Mouse (Mus musculus) kidney, embryonic 16.5 days (tissue): Measurements from ENCODE around the gene Ablim2. TPM values are rescaled to one million over a fixed set of nuclear protein-coding genes. Genes with fewer than 3 reads are reported as not detected.
A peak's percentile ranks its signal among the peaks of the same experiment; 100 is the strongest.

ENCODE experiments used
- ATAC-seq: fragments of 200-750 bp; cut with Nextera tagmentation; 2 replicates; pipeline ENCODE4 v1.8.0; 2017; ENCODE audit warnings: moderate TSS enrichment; ENCODE audit not compliant: low FRiP score, low TSS enrichment
- H3K27ac ChIP-seq: fragments of 300-500 bp; sonication (generic); 2 replicates; pipeline ENCODE4 v1.5.1; 2014; ENCODE audit warnings: low read length
- H3K27me3 ChIP-seq: fragments of 300-500 bp; sonication (generic); 2 replicates; pipeline ENCODE4 v1.6.1; 2014; ENCODE audit warnings: low read length, control low read depth, mixed read lengths; ENCODE audit not compliant: insufficient read depth
- H3K36me3 ChIP-seq: fragments of 300-500 bp; sonication (generic); 2 replicates; pipeline ENCODE4 v1.6.1; 2014; ENCODE audit warnings: low read length, control low read depth, mixed read lengths; ENCODE audit not compliant: insufficient read depth
- H3K4me1 ChIP-seq: fragments of 300-500 bp; sonication (generic); 2 replicates; pipeline ENCODE4 v1.6.1; 2014; ENCODE audit warnings: low read length, control low read depth, mixed read lengths; ENCODE audit not compliant: insufficient read depth
- H3K4me2 ChIP-seq: fragments of 300-500 bp; sonication (generic); replicated peaks from 2 replicates; pipeline ENCODE4 v1.6.1; 2014; ENCODE audit warnings: low read depth, low read length
- H3K4me3 ChIP-seq: fragments of 300-500 bp; sonication (generic); 2 replicates; pipeline ENCODE4 v1.5.1; 2014; ENCODE audit warnings: mild to moderate bottlenecking, low read length
- H3K9ac ChIP-seq: fragments of 300-500 bp; sonication (generic); replicated peaks from 2 replicates; pipeline ENCODE4 v1.6.1; 2014; ENCODE audit warnings: low read length
- H3K9me3 ChIP-seq: fragments of 300-500 bp; sonication (generic); 2 replicates; pipeline ENCODE4 v1.6.1; 2016; ENCODE audit warnings: low read length, control low read depth
- WGBS: fragments of 180-500 bp; shearing (Covaris S2); extraction: QIAGEN DNeasy Blood & Tissue Kit; methylation state at CpG from one replicate; pipeline ENCODE4 v1.1.7; 2014; 5-methylcytosine and 5-hydroxymethylcytosine counted together
- polyA plus RNA-seq: library from polyadenylated mRNA; unstranded; fragments of >200 nt; fragmentation: Nextera tagmentation; extraction: Ambion mirVana; gene quantifications from 2 replicates; pipeline ENCODE4 v1.2.1, GENCODE M21; 2015

Ablim2 gene
- polyA plus RNA-seq, 1 experiment from 2014 or later, result 2.8 TPM

DNA sequence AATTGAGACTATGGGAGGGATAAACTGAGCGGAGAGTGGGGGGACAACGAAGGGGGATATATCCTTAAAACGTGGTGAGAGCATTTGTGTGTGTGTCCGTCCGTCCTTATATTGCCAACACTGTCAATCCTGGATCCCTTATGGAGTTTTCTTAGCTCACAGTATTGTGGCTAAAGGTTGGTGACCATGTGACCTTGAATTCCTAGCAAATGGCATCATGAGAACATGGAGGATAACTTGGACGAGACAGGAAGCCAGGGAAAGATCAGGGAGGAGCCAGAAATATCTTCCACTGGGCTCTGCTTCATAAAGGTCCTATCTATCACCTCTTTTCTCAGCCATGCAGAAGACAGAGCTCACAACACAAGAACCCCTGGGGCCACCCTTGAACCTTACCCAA is 165.8 kb downstream of the Ablim2 start:
- Histone ChIP-seq H3K27me3 (no peaks in the 10 kb centered on the region), H3K36me3 (no peaks in the 10 kb centered on the region), H3K9me3 (no peaks in the 10 kb centered on the region), H3K4me2 (no peak overlapping the region), H3K9ac (no peak overlapping the region), H3K4me1 (peaks cover 85% of the 10 kb centered on the region), H3K4me3 (no peak overlapping the region), H3K27ac (no peak overlapping the region)
- WGBS, result 81% methylated on average over 6 of the region's 6 CpGs
- no peak for ATAC-seq

DNA sequence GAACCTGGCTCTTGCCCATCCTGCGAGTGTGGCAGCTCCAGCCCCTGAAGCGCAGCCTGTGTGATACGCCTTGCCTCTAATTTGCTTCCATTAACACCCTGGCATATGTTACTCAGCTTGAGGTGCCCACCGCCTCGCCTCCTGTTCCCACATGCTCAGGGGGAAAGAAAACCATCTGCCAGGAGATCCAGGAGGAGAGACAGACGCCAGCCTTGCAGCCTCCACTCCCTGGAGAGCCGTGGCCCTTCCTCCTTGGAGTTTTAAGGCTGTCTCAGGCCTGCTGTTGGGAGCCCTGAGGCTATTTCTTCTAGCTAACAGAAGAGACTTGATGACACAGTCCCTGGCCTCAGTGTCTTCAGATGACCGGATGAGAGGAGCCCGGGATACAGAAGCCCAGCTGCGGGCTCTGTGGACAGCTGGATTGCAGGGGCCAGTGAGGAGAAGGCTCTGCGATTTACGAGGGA is 167.5 kb downstream of the Ablim2 start:
- Histone ChIP-seq H3K9ac (no peak overlapping the region; the same call in 1 of the 2 replicates), H3K4me2 (no peak overlapping the region), H3K36me3 (no peaks in the 10 kb centered on the region), H3K4me3 (no peak overlapping the region), H3K27me3 (no peaks in the 10 kb centered on the region), H3K9me3 (no peaks in the 10 kb centered on the region), H3K27ac (peak overlapping the region; percentile 70), H3K4me1 (peaks cover 68% of the 10 kb centered on the region)
- ATAC-seq, result no peak
- WGBS, result 38% methylated on average over 12 of the region's 12 CpGs

DNA sequence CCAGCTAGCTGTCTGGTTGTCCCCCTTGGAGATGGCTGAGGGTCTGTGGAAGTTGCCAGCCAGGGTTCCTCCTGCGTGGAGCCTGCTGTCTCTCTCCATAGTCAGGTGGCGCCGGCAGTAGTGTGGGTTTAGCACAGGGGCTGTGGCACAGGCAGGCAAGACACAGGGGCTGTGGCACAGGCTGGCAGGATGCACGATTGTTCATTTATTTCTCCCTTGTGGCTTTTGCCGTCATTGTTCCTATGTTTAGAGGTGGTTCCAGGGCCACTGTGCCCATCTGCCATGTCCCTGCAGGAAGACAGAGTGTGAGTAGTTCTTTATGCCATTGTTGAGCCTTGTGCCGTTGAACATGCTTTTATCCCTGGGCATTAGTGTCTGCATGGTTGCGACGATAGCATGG is 168.8 kb downstream of the Ablim2 start:
- Histone ChIP-seq H3K9me3 (no peaks in the 10 kb centered on the region), H3K9ac (no peak overlapping the region), H3K27ac (no peak overlapping the region), H3K36me3 (no peaks in the 10 kb centered on the region), H3K4me1 (peaks cover 63% of the 10 kb centered on the region), H3K27me3 (no peaks in the 10 kb centered on the region), H3K4me2 (no peak overlapping the region), H3K4me3 (no peak overlapping the region)
- ATAC-seq, result no peak
- 78% methylated on average over 8 of the region's 8 CpGs for WGBS

DNA sequence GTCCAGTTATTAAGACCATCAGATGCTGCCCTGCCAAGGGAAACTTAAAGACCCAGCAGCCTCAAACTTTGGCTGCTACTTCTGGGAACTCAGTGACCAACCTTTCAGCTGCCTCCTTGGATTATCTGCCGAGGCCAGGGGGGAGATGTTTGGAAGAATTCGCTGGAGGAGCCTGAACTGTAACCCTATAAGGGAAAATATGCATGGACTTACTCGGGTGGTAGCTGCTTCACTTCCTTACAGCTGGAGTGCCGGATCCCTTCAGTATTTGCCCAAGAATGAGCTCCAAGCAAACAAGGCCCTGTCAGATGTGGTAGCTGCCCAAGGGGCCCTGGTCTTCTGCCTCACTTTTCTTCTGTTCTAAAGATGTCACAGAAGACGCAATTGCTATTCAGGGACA is 173.6 kb downstream of the Ablim2 start:
- no peak for ATAC-seq
- WGBS, result 45% methylated on average over 5 of the region's 5 CpGs
- peak overlapping the region; percentile 32; the same call in 1 of the 2 replicates for H3K27ac ChIP-seq

DNA sequence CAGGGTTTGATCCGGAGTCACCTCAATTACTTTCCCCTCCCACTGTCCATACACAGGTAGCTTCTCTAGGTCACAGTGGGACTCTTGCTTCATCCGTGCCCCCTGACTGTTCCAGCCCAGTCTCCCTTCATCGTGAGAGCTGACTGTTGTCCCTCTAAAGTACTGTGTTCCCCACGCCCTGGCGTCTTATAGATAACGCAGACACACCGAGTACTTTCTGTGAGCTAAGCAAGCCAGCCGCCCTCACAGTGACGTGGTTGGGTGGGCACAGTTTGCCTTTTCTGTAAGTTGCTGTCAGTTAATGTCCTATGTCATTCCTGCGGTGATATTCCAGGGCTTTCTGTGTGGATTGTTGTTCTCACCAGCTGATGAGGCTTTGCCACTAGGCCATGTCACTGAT is 175.4 kb downstream of the Ablim2 start:
- Histone ChIP-seq H3K27me3 (no peaks in the 10 kb centered on the region), H3K9me3 (no peaks in the 10 kb centered on the region), H3K4me2 (no peak overlapping the region), H3K36me3 (0 out of 2 replicates have a peak, but pooled peaks cover 4% of the 10 kb centered on the region), H3K9ac (no peak overlapping the region; the same call in 1 of the 2 replicates), H3K4me1 (peaks cover 32% of the 10 kb centered on the region), H3K4me3 (no peak overlapping the region), H3K27ac (no peak overlapping the region)
- 62% methylated on average over 10 of the region's 10 CpGs for WGBS
- no peak for ATAC-seq

More for the DNA sequence above, 173.6 kb downstream of the Ablim2 start:
- Histone ChIP-seq H3K36me3 (0 out of 2 replicates have a peak, but pooled peaks cover 4% of the 10 kb centered on the region), H3K4me3 (no peak overlapping the region), H3K4me2 (no peak overlapping the region), H3K9ac (no peak overlapping the region), H3K27me3 (no peaks in the 10 kb centered on the region), H3K4me1 (peaks cover 46% of the 10 kb centered on the region), H3K9me3 (no peaks in the 10 kb centered on the region)

Other genes starting within 250 kb of the Ablim2 start
- gene Cpz, start 232.2 kb upstream of the Ablim2 start, polyA plus RNA-seq, result 6.9 and 7.7 TPM in 2 replicates
- gene Trmt44, start 182.8 kb upstream of the Ablim2 start, polyA plus RNA-seq, result 9.4 and 9.5 TPM in 2 replicates
- gene Acox3, start 174.8 kb upstream of the Ablim2 start, polyA plus RNA-seq, result 14.4 and 16.6 TPM in 2 replicates
- gene Htra3, start 78.1 kb upstream of the Ablim2 start, polyA plus RNA-seq, result 16.9 and 18.4 TPM in 2 replicates
- 25.2 and 27.6 TPM in 2 replicates for gene Sh3tc1, start 17.9 kb upstream of the Ablim2 start, polyA plus RNA-seq
- gene Afap1, start 135.4 kb downstream of the Ablim2 start, polyA plus RNA-seq, result 22.8 and 28.1 TPM in 2 replicates